Mouse (Mus musculus) neural tube, embryonic 11.5 days (tissue): Measurements from ENCODE around the gene Amhr2. TPM values are rescaled to one million over a fixed set of nuclear protein-coding genes. Genes with fewer than 3 reads are reported as not detected.

Experiments
- ATAC-seq: fragments of 200-750 bp; cut with Nextera tagmentation; 2 replicates; pipeline ENCODE4 v1.8.0; 2017; ENCODE audit warnings: moderate number of reproducible peaks, mild to moderate bottlenecking, moderate TSS enrichment, moderate library complexity; ENCODE audit not compliant: insufficient read depth, low FRiP score, low TSS enrichment
- DNase-seq: peaks from one replicate; pipeline ENCODE4 v3.0.0-alpha.2; 2015; ENCODE audit warnings: low spot score
- H3K27ac ChIP-seq: fragments of 300-500 bp; sonication (generic); 2 replicates; pipeline ENCODE4 v1.5.1; 2014; ENCODE audit warnings: low read depth, mild to moderate bottlenecking, low read length
- H3K27me3 ChIP-seq: fragments of 300-500 bp; sonication (generic); 2 replicates; pipeline ENCODE4 v1.6.1; 2014; ENCODE audit warnings: mild to moderate bottlenecking, low read length, mixed read lengths; ENCODE audit not compliant: control insufficient read depth, insufficient read depth
- H3K36me3 ChIP-seq: fragments of 300-500 bp; sonication (generic); 2 replicates; pipeline ENCODE4 v1.6.1; 2014; ENCODE audit warnings: mild to moderate bottlenecking, low read length, moderate library complexity, mixed read lengths; ENCODE audit not compliant: control insufficient read depth, insufficient read depth
- H3K4me1 ChIP-seq: fragments of 300-500 bp; sonication (generic); 2 replicates; pipeline ENCODE4 v1.6.1; 2014; ENCODE audit warnings: low read length, mixed read lengths; ENCODE audit not compliant: control insufficient read depth, insufficient read depth
- H3K4me2 ChIP-seq: fragments of 300-500 bp; sonication (generic); 2 replicates; pipeline ENCODE4 v1.6.1; 2014; ENCODE audit warnings: low read depth, mild to moderate bottlenecking, moderate library complexity
- H3K4me3 ChIP-seq: fragments of 300-500 bp; sonication (generic); 2 replicates; pipeline ENCODE4 v1.5.1; 2014; ENCODE audit warnings: low read depth, low read length
- H3K9ac ChIP-seq: fragments of 300-500 bp; sonication (generic); 2 replicates; pipeline ENCODE4 v1.6.1; 2014; ENCODE audit warnings: mild to moderate bottlenecking, low read length
- H3K9me3 ChIP-seq: fragments of 300-500 bp; sonication (generic); 2 replicates; pipeline ENCODE4 v1.6.1; 2016; ENCODE audit warnings: low read length; ENCODE audit not compliant: control insufficient read depth
- WGBS: fragments of 180-500 bp; shearing (Covaris S2); extraction: QIAGEN DNeasy Blood & Tissue Kit; methylation state at CpG from one replicate; pipeline ENCODE4 v1.1.7; 2014; 5-methylcytosine and 5-hydroxymethylcytosine counted together
- polyA plus RNA-seq: library from polyadenylated mRNA; unstranded; fragments of >200 nt; fragmentation: Nextera tagmentation; extraction: Ambion mirVana; gene quantifications from 2 replicates; pipeline ENCODE4 v1.2.1, GENCODE M21; 2014

Gene Amhr2
- polyA plus RNA-seq, 1 experiment from 2014 or later: not detected

DNA sequence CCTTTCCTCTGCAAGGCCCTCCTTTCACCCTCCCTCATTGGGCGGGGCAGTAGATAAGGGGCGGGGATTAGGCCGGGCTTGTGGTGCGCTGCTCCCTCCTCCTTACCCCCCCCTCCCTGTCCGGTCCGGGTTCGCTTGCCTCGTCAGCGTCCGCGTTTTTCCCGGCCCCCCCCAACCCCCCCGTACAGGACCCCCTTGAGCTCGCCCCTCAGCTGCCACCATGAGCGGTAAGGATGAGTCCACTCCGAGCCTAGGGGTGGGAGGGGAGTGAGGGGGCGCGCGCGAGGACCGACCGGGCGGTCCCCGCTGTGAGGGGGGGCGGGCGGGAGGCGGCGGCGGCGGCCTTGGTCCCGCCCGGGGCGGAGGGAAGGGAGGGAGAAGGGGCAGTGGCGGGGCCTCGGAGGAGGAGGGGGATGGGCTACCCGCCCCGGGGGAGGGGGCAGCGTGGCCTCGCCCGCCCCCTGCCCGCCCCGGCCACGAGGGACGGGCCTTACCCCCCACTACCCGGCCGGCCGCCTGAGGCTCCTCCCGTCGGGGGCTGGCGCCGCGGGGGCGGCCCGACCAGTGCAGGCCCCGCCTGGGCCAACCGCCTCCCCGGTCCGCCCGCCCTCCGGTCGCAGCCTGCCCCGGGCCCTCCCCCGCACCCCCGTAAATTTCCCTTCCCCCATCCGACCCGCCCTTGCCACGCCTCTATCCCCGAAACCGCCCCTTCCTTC is 38.8 kb upstream of the Amhr2 start:
- H3K4me2 ChIP-seq: peak overlapping the region; percentile 53
- peaks cover 26% of the 10 kb centered on the region for H3K36me3 ChIP-seq
- H3K9me3 ChIP-seq: no peaks in the 10 kb centered on the region
- peak overlapping the region; percentile 94 for H3K4me3 ChIP-seq
- ATAC-seq: no peak
- peak overlapping the region; percentile 92 for H3K9ac ChIP-seq
- H3K27ac ChIP-seq: peak overlapping the region; percentile 91
- whole genome bisulfite sequencing: 1% methylated on average over 32 of the region's 69 CpGs
- no peaks in the 10 kb centered on the region for H3K27me3 ChIP-seq
- H3K4me1 ChIP-seq: peaks cover 9% of the 10 kb centered on the region
- peak; percentile 67 for DNase-seq

DNA sequence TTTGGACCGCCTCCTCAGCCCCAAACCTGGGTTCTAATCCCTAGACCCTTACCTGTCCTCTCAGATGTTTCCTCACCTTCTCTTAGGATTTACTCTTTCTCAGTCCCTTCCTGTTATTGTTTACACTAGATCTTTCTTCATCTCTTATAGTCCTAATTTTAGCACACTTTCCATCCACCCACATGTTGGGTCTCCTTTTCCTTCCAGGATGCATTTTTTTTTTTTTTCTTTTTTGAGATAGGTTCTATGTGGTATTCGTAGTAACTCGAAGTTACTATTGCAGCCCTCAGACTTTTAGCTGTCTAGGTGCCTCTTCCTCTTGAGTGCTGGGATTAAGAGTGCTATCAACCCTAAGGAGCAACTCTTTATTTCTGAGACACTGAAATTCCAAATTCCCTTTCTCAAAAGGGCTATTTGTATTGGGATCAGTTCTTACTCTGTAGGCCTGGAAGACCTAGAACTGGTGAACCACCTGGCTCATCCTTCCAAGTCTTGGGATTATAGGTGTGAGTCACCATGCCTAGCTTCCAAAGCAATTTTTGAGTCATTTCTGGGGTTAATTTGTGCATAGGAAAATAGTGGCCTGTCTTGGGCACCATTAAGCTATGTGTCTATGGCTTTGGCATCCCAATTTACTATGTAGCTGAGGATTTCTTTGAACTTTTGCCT is 38.1 kb upstream of the Amhr2 start:
- H3K36me3 ChIP-seq: peaks cover 29% of the 10 kb centered on the region
- no peaks in the 10 kb centered on the region for H3K27me3 ChIP-seq
- peak overlapping the region; percentile 94 for H3K4me3 ChIP-seq
- no peak for DNase-seq
- H3K9ac ChIP-seq: peak overlapping the region; percentile 92
- no peak for ATAC-seq
- peak overlapping the region; percentile 91 for H3K27ac ChIP-seq
- WGBS: 33% methylated on average over 3 of the region's 3 CpGs
- peak overlapping the region; percentile 53 for H3K4me2 ChIP-seq
- H3K4me1 ChIP-seq: peaks cover 9% of the 10 kb centered on the region
- H3K9me3 ChIP-seq: no peaks in the 10 kb centered on the region

DNA sequence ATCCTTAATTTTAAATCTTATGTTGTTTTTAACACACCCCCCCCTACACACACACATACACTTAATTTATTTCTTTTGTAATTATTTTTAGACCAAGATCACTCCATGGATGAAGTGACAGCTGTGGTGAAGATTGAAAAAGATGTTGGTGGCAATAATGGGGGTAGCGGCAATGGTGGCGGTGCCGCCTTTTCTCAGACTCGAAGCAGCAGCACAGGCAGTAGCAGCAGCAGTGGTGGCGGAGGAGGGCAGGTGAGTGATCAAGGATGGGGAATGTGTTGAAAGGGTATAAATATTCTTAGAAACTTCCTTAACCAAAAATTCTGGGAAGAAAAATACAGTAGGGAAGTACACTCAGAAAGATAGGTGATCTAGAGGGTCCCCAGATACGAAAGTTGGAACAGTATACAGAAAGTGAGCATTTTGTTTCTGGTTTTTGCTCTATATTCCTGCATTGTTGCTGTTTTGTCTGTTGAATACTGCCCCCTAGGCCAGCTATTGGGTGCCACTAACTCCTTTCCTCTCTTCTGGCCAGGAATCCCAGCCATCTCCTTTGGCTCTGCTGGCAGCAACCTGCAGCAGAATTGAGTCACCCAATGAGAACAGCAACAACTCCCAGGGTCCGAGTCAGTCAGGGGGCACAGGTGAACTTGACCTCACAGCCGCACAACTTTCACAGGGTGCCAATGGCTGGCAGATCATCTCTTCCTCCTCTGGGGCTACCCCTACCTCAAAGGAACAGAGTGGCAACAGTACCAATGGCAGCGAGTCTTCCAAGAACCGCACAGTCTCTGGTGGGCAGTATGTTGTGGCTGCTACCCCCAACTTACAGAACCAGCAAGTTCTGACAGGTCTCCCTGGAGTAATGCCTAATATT is 37.2 kb upstream of the Amhr2 start:
- WGBS: 97% methylated on average over 10 of the region's 10 CpGs
- H3K27me3 ChIP-seq: no peaks in the 10 kb centered on the region
- H3K4me3 ChIP-seq: no peak overlapping the region
- peaks cover 32% of the 10 kb centered on the region for H3K36me3 ChIP-seq
- H3K4me2 ChIP-seq: no peak overlapping the region; the same call in 1 of the 2 replicates
- no peaks in the 10 kb centered on the region for H3K9me3 ChIP-seq
- peaks cover 9% of the 10 kb centered on the region for H3K4me1 ChIP-seq
- ATAC-seq: no peak
- no peak for DNase-seq
- H3K9ac ChIP-seq: no peak overlapping the region
- no peak overlapping the region for H3K27ac ChIP-seq

DNA sequence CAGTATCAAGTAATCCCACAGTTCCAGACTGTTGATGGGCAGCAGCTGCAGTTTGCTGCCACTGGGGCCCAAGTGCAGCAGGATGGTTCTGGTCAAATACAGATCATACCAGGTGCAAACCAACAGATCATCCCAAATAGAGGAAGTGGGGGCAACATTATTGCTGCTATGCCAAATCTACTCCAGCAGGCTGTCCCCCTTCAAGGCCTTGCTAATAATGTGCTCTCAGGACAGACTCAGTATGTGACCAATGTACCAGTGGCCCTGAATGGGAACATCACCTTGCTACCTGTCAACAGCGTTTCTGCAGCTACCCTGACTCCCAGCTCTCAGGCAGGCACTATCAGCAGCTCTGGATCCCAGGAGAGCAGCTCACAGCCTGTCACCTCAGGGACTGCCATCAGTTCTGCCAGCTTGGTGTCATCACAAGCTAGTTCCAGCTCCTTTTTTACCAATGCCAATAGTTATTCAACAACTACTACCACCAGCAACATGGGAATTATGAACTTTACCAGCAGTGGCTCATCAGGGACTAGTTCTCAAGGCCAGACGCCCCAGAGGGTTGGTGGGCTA is 36.5 kb upstream of the Amhr2 start:
- WGBS: 100% methylated on average over 2 of the region's 2 CpGs
- H3K4me1 ChIP-seq: peaks cover 9% of the 10 kb centered on the region
- H3K36me3 ChIP-seq: peaks cover 32% of the 10 kb centered on the region

DNA sequence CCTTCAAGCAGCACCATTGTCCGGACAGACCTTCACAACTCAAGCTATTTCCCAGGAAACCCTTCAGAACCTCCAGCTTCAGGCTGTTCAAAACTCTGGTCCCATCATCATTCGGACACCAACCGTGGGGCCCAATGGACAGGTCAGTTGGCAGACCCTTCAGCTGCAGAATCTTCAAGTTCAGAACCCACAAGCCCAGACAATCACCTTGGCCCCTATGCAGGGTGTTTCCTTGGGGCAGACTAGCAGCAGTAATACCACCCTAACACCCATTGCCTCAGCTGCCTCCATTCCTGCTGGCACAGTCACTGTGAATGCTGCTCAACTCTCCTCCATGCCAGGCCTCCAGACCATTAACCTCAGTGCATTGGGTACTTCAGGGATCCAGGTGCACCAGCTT is 35.9 kb upstream of the Amhr2 start:
- ATAC-seq (no peak), DNase-seq (no peak)
- Histone ChIP-seq H3K9ac (no peak overlapping the region), H3K27me3 (no peaks in the 10 kb centered on the region), H3K4me1 (peaks cover 9% of the 10 kb centered on the region), H3K9me3 (no peaks in the 10 kb centered on the region), H3K27ac (no peak overlapping the region), H3K4me2 (no peak overlapping the region), H3K4me3 (no peak overlapping the region), H3K36me3 (peaks cover 33% of the 10 kb centered on the region)
- 100% methylated on average over 3 of the region's 3 CpGs for WGBS

More for the DNA sequence above, 36.5 kb upstream of the Amhr2 start:
- no peak overlapping the region for H3K4me2 ChIP-seq
- H3K27me3 ChIP-seq: no peaks in the 10 kb centered on the region
- H3K9me3 ChIP-seq: no peaks in the 10 kb centered on the region
- H3K27ac ChIP-seq: no peak overlapping the region
- ATAC-seq (no peak), DNase-seq (no peak)
- H3K4me3 ChIP-seq: no peak overlapping the region
- H3K9ac ChIP-seq: no peak overlapping the region

DNA sequence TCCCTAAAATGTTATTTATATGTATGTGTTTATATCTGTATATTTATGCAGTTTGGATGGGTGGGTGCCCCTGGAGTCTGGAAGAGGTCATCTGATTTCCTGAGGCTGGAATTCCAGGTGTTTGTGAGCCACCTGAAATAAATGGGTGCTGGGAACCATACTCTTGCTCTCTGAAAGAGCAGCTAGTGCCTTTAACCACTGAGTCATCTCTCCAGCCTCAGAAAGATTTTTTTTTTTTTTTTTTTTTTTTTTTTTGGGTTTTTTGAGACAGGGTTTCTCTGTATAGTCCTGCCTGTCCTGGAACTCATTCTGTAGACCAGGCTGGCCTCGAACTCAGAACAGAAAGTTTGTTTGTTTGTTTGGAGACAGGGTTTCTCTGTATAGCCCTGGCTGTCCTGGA is 34.1 kb upstream of the Amhr2 start:
- WGBS: 90% methylated on average over 1 of the region's 1 CpGs
- Histone ChIP-seq H3K36me3 (peaks cover 34% of the 10 kb centered on the region), H3K4me2 (no peak overlapping the region; the same call in 1 of the 2 replicates), H3K9ac (no peak overlapping the region), H3K27ac (no peak overlapping the region), H3K27me3 (no peaks in the 10 kb centered on the region), H3K4me1 (peaks cover 9% of the 10 kb centered on the region), H3K9me3 (no peaks in the 10 kb centered on the region), H3K4me3 (no peak overlapping the region)
- no peak for ATAC-seq
- DNase-seq: no peak

DNA sequence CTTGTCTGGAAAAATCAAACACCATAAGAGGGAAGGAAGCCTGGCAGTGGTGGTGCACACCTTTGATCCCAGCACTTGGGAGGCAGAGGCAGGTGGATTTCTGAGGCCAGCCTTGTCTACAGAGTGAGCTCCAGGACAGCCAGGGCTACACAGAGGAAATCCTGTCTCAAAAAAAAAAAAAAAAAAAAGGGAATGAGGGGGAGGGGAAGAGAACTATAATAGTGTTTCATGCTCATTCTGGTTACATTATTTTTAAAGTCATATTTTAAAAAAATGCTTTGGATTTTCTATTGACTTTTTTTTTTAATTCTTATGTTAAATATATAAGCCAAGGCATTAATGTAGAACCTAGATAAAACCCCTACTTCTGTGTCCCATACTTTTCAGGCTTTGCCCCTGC is 31.5 kb upstream of the Amhr2 start:
- Histone ChIP-seq H3K9me3 (no peaks in the 10 kb centered on the region), H3K4me3 (no peak overlapping the region), H3K4me1 (peaks cover 6% of the 10 kb centered on the region), H3K4me2 (no peak overlapping the region), H3K27me3 (no peaks in the 10 kb centered on the region), H3K36me3 (peaks cover 26% of the 10 kb centered on the region), H3K27ac (no peak overlapping the region), H3K9ac (no peak overlapping the region)
- ATAC-seq (no peak), DNase-seq (no peak)

DNA sequence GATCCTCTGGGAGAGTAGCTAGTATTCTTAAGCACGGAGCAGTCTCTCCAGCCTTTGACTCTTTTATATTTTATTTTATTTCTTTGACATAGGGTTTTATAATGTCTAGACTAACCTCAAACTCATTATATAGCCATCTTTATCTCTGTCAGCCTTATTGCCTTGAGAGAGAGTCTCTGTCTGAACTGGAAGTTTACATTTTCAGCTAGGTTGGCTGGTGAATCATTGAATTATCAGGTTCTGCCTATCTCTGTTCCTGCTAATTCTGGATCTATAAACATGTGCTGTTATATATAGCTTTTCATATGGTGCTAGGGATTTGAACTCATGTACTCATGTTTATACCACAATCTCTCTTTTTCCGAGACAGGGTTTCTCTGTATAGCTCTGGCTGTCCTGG is 27.6 kb upstream of the Amhr2 start:
- Histone ChIP-seq H3K27ac (no peak overlapping the region), H3K4me3 (no peak overlapping the region), H3K9me3 (no peaks in the 10 kb centered on the region), H3K4me1 (no peaks in the 10 kb centered on the region), H3K36me3 (0 out of 2 replicates have a peak, but pooled peaks cover 3% of the 10 kb centered on the region), H3K27me3 (no peaks in the 10 kb centered on the region), H3K9ac (no peak overlapping the region), H3K4me2 (no peak overlapping the region)
- 91% methylated on average over 2 of the region's 2 CpGs for WGBS
- DNase-seq: no peak
- no peak for ATAC-seq
